15 mouse cellular contexts compared by ENCODE assay signal in genomic region chr6:103924504-103924903, GRCm38 (mm10).
DNase-seq lines count a peak whose midpoint lies in the region.
"Had no signal": no experiment of that assay in that cellular context is flagged by ENCODE, and none has a peak within 500 bp of the region (broad histone marks: within the 10 kb centered on the region; RNA-seq: fewer than 3 reads in every experiment).

No protein-coding gene starts in this region.

- DNase-seq in embryo, embryonic 11 days = peak; percentile 4
- no peak for DNase-seq in embryo, embryonic 10 days (ENCODE audit: low spot score)
- DNase-seq in frontal cortex, postnatal 36 days (ENCODE audit: low spot score in 2 of 2) = peak; percentile 6 to 47
- DNase-seq in frontal cortex, postnatal 14 days (ENCODE audit: low spot score in 2 of 2) = no peak
- DNase-seq in right cerebral cortex, adult 18-20 months = peak; percentile 3
- DNase-seq in right cerebral cortex, postnatal 36 days (ENCODE audit: low spot score in 2 of 2) = no peak
- DNase-seq in urinary bladder, postnatal 36 days (ENCODE audit: low spot score in 2 of 2) = no peak
- DNase-seq: adrenal gland, adult 8-10 months; B cell, adult 2 months; cerebellum, adult 18-20 months; cerebellum, adult 9-11 months; cerebellum, postnatal 36 days; gastrocnemius, postnatal 36 days; heart, adult 11 months; heart, postnatal 36 days had no signal

Comparison
In these comparisons a context has a peak if more than half of its experiments do, and no peak if none do; other contexts are left out.
1. DNase-seq: peak in embryo, embryonic 11 days (single experiment), frontal cortex, postnatal 36 days (2 of 2) and right cerebral cortex, adult 18-20 months (single experiment); none in embryo, embryonic 10 days (single experiment), frontal cortex, postnatal 14 days (0 of 2), right cerebral cortex, postnatal 36 days (0 of 2) and urinary bladder, postnatal 36 days (0 of 2).